Comparison of ENCODE assay signal across 1 mouse cellular context in the genomic region with DNA sequence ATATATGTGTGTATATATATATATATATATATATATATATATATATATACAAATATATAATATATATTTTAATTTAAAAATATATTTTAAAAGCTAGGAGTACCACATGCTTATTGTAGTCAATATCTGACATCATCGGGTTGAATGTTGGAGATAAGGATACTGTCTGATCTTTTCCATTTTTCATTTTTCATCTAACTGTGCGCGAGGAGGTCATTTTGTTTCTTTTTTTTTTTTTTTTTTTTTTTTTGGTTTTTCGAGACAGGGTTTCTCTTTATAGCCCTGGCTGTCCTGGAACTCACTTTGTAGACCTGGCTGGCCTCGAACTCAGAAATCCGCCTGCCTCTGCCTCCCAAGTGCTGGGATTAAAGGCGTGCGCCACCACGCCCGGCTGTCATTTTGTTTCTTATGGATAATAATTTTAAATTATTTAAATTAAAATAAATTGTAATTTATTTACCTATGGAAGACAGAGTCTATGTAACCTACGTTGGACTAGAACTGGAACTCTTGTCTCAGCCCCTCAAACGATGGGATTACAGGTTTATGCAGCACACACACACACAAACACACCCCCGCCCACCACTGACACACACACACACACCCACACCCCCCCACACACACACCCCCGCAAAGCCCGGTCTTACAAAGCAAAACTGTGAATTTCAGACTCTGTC.
TF ChIP-seq lines count a peak whose summit lies in the region.

No protein-coding gene starts in this region.

TF ChIP-seq in CH12.LX, 34 proteins besides CTCF, POLR2A, EP300 and RAD21:
- TF ChIP-seq ZNF384 (IDR thresholded peaks at IDR 0.05; ENCODE audit: low read depth, low read length) (peak; percentile 69; the same call in 1 of the 2 replicates), CHD1 (IDR thresholded peaks at IDR 0.05; ENCODE audit: low read depth, low read length) (peak; percentile 74; the same call in 1 of the 2 replicates)
